Mouse (Mus musculus): ENCODE data around the gene Dalrd3.
"Not testable (repeated sequence)": the region's sequence is repeated elsewhere in the genome, so short reads cannot be mapped to it uniquely, and the experiment has no call there.

The Dalrd3 gene

DNA sequence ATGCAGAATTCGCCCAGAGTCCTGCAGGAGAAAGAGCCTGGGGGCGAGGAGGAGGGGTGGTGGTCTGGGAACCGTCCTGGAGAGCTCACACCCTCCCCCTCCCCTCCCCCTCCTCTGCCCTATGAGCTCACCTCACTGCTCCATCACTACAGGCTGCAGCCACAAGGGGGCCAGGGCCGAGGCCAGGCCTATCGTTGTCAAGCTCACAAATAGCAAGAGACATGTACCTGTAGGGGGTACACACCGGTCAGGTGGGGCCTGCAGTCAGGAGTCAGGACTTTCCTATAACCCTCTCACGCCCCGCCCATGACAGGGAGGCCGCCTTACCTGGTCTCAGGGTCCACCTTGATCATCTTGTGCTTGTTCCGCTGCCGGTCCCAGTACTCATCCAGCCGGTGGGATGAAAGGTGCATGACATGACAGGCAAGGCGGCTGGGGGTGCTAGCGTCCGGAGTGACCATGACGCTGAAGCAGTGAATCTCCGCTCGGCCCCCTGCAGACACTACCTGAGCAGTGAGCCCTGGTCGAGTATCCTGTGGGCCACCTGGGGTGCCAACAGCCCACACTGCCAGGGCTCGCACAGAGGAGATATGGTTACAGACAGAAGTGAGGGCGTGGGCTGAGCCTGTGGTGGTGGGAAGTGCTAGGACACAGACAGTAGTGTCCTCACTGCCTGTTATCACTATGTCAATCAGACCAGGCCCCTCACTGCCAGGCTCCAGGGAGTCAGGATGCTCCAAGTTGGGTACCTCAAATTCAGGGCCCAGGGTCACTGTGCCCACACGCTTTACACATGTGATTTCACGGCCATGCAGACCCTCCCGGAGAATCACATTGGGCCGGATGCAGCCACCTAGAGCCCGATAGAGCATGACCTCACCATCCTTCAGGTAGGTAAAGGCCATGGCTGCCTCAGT, 4.3 kb downstream of the Dalrd3 start:
- DNase-seq (ENCODE audit: low read depth, low spot score) = peak; percentile 78

GRCm38 (mm10) chr9:108574921-108575320, 5.2 kb downstream of the Dalrd3 start:
- DNase-seq (ENCODE audit: low read depth, low spot score) = no peak

DNA sequence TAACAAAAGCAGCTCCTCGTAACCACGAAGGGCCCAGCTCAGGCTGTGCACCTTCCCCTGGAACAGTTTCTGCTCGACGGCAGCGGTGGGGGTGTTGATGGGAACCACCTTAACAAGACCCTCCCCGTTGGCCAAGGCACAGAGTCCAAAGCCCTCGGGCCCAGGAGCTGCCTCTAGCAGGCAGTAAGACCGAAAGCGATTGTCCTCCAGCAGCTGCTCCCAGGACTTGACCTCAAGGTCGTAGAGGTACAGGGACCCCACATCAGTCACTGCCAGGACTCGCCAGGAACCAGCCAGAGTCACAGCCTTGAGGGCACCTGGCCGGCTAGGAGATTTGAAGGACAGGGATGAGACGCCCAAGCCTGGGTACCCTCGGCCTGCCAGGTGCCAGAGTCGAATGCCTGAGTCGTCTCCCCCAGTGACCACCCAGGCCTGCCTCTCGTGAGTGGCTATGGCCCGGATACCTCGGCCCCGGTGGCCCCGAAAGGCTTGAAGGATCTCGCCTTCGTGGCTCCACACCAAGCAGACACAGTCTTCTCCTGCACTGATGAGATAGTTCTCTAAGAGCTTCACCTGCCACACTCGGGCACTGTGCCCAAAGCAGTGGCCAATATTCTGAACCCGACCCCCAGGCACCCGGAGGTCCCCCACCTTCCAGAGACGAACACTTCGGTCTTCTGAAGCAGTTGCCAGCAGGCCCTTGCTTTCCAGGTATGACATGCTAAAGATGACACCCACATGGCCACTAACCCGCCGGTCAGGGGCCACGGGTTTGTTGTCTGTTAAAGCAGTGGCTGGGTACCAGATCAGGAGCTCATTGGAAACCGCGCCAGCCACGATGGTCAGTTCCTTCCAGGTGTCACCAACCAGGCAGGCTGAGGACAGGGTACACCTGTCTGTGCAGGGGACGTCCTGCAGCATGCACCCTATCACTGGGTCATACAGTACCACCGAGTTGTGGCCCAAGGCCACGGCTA, 5.9 kb downstream of the Dalrd3 start:
- DNase-seq (ENCODE audit: low read depth, low spot score) = no peak

DNA sequence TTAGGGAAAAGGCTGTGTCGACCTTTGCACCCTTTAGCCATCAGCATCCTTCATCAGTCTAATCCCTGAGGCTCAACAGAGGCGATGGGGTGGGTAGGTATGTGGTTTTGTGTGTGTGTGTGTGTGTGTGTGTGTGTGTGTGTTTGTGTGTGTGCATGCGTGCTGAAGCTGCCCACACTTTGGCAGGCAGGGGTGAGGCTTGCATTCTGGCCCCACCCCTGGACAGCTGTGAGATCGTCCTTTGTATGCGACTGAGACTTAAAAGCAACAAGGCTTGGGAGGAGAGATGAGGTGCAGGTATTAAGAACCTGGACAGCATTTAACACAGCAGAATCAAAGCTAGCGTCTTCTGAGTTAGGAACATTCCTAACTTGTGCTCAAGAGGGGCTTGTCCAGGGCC, 7.3 kb downstream of the Dalrd3 start:
- DNase-seq (ENCODE audit: low read depth, low spot score) = no peak

DNA sequence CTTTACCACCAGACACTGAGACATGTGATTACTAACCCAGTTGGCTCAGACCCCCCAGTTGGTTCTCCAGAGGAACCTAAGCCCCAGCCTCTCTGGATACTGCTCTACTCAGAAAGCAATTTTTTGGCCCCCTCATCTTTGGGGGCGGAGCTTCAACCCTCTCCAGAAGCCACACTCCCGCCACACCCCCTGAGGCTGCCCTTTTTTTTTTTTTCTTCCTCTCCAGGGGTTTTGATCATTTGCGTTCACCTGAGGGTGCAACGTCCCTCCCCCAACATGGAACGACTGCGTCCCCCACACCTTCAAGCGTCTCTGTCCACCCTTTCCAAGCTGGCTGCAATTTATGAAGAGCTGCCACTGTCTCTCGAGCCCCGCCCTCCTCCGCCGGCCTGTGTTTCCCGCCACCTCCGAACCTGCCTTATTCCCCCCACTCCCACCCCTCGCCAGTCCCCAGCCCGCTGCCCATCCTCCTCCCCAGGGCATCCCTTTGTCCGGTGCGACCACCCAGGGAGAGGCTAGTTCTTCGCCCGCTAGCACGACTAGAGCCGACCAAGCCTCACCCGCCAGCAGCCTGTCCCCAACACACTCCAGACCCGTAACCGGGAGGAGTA, 8.4 kb downstream of the Dalrd3 start:
- DNase-seq (ENCODE audit: low read depth, low spot score) = peak; percentile 68

- DNase-seq (ENCODE audit: low read depth, low spot score) = peak; percentile 98
These were observed 9.1 kb downstream of the Dalrd3 start, which contains the start of gene Wdr6 for GRCm38 (mm10) chr9:108578545-108579343. Gene Wdr6, minus strand, starts transcription at chr9:108578739.

- DNase-seq (ENCODE audit: low read depth, low spot score) = no peak
These were observed 9.6 kb downstream of the Dalrd3 start for GRCm38 (mm10) chr9:108579344-108579690.

DNA sequence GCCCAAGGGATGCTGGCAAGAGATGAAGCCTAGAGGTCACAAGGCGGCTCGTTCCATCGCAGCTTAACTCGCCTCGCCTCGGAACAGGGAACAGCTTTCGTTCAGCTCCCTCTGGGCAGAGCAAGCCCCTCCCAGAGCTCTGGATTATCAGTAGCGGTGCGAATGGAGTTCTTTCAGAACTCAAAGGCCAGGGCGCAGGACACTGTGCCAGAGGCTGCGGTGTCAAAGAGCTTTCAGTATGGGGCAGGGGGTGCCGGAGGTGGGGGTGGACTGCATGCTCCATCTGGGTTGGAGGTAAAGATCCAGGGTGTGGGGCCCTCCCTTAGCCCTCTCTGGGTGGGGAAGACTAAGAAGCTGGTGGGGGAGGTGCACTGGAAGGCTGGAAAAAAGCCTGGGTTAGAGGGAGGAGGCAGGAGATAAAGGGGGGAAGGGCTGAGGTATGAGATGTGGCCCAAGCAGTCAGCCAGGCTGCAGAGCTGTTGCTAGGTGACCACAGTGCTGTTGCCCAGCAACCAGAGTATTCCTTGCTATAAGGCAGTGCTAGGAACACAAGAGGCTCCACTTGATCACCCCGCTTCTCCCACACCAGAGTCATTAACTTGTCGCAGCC, 18.0 kb downstream of the Dalrd3 start:
- no peak for DNase-seq (ENCODE audit: low read depth, low spot score)

GRCm38 (mm10) chr9:108589229-108589628, 19.5 kb downstream of the Dalrd3 start:
- peak; percentile 50 for DNase-seq (ENCODE audit: low read depth, low spot score)

GRCm38 (mm10) chr9:108591462-108591861, 21.8 kb downstream of the Dalrd3 start:
- DNase-seq (ENCODE audit: low read depth, low spot score) = no peak

DNA sequence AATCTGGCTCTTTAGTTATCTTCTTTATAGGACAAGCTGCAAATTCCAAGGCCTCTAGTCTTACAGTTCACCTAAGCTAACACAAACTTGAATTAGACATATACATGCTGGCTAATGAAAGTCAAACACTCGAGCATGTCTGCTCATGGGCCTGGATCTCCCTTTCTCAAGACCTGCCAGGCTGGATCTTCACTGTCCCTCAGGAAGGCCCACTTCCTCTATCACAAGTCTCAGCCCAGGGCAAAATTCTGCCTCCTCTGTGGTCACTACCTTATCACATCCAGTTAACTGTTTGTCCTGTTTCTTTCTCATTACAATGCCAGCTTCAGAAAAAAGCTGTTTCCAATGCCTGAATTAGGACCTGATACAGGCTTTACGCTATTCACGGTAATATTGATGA, 24.7 kb downstream of the Dalrd3 start:
- DNase-seq (ENCODE audit: low read depth, low spot score) = no peak

- peak; percentile 49 for DNase-seq (ENCODE audit: low read depth, low spot score)
These were observed 27.5 kb downstream of the Dalrd3 start, which contains the start of gene P4htm for GRCm38 (mm10) chr9:108596998-108597764. Gene P4htm, minus strand, starts transcription at chr9:108597667.

DNA sequence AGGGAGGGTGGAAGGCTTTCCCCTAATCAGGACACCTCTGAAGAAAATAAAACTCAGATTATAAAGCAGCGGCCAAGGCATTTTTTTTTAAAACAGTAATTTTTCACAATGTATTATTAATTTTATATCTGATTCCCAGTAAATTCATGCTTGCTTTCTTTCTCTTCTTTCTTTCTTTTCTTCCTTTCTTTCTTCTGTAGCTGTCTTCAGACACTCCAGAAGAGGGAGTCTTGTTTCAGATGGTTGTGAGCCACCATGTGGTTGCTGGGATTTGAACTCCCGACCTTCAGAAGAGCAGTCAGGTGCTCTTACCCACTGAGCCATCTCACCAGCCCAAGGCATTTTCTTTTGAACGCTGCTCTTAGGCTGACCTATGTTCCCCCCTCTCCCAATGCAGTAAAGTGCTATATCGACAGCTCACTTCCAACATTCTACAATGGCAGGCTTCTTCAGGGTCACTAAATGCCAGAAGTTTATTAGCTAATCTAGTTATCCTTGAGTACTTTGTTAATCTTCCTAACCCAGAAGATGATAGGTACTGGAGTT, 29.4 kb downstream of the Dalrd3 start:
- DNase-seq (ENCODE audit: low read depth, low spot score) = no peak

GRCm38 (mm10) chr9:108600011-108600410, 30.3 kb downstream of the Dalrd3 start:
- no peak for DNase-seq (ENCODE audit: low read depth, low spot score)

GRCm38 (mm10) chr9:108601986-108602385, 32.3 kb downstream of the Dalrd3 start:
- DNase-seq (ENCODE audit: low read depth, low spot score) = no peak

GRCm38 (mm10) chr9:108607929-108608328, 38.2 kb downstream of the Dalrd3 start:
- not testable (repeated sequence) for DNase-seq (ENCODE audit: low read depth, low spot score)

DNA sequence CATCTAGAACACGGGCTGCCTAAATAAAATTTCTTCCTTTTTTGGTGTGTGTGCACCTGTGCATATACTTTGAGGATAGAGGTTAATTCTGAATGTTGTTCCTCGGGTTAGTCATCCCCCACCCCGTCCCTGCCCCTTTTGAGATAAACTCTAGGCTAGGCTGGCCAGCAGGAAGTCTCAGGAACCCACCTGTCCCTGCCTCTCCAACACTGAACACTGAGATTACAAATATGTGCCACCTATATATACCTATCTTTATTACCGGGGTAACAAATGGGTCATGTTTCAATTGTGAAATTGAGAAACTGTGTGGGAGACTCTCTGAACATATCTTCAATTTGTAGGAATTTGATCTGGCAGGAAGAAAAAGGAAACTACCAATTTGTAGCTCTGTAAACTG, 39.2 kb downstream of the Dalrd3 start:
- DNase-seq (ENCODE audit: low read depth, low spot score) = no peak

DNA sequence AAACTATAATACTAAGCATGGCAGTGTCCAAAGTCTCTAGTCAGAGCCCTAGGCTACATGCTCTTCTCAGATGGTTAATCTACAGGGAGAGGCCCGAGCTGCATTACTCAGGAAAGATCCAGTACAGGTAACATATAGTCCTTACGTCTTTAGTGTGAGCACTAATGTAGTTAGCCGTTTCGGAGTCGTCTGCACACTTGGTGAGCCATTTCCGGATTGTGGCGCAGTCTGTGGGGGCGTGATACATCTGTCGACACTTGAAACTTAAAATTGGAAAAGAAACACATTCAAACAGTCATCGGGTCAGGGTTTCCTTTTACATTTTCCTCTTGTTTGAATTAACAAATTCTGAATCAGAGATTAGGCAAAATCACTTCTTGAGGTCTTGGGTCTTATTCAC, 41.8 kb downstream of the Dalrd3 start:
- no peak for DNase-seq (ENCODE audit: low read depth, low spot score)

- DNase-seq (ENCODE audit: low read depth, low spot score) = no peak
These were observed 47.6 kb downstream of the Dalrd3 start for GRCm38 (mm10) chr9:108617301-108617700.

All from A20 (cell line).